Mouse (Mus musculus) ES-CJ7 (cell line): ENCODE data around the gene Zkscan16.
A peak's percentile ranks its signal among the peaks of the same experiment; 100 is the strongest.

Experiments
- DNase-seq: peaks from one replicate; pipeline ENCODE4 v3.0.0; 2011; ENCODE audit warnings: low read depth, low spot score

Gene Zkscan16

GRCm38 (mm10) chr4:58941638-58942037 is 1.8 kb upstream of the Zkscan16 start:
- DNase-seq, result no peak

- no peak for DNase-seq
Measured at GRCm38 (mm10) chr4:58942942-58943341, 486 bp upstream of the Zkscan16 start.

DNA sequence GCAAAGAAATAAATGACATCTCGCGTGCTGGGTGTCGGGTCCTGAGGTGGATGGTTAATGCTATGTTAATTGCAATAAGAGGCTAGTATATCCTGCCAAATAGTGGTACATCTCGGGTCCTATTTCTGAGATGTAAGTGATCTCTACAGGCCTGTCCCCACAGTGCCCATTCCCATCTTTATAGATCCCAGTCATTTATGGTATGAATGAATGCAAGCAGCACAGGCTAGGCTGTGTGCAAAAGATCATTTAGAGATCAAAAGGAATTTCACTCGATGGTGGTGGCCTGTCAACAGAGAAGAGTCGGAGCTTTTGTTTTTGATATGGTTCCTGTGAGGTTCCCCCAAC is 752 bp downstream of the Zkscan16 start:
- DNase-seq, result no peak

DNA sequence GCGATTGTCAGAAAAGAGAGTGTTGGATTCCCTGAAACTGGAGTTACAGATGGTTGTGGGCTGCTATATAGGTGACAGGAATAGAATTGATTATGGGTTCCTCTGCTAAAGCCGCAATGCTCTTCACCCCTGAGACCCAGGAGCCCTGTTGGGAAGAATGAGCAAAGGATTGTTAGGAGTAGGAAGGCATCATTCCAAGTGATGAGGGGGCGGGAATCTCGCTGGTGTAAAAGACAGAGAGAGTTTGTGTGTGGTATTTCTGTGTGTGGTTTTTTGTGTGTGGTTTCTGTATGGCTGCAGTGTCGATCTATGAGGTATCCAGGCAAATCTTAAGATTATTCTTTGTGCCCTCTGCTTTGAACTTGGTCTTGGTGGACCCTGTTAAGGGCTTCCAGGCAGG is 1.3 kb downstream of the Zkscan16 start:
- no peak for DNase-seq

DNA sequence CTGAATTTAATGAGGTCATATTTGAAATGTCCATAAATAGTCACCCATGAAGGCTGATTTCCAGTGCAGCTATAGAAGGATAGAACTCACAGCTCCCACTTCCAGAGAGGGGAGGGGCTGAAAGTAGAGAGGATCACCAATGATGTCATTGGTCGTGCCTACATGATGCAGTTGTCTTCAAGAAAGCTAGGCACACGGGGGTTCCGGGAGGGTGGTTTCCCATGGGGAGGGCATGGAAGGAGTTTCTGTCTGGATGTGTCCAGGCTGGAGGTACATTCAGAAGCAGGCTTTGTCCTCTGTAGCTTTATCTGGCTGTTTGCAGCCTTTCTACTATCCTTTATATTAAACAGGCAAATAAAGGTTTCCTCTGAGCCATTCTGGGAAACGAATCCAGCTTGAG is 5.0 kb downstream of the Zkscan16 start:
- no peak for DNase-seq

- DNase-seq, result no peak
Measured at GRCm38 (mm10) chr4:58952630-58953029, 9.2 kb downstream of the Zkscan16 start.

- DNase-seq, result no peak
Measured at GRCm38 (mm10) chr4:58961719-58962118, 18.3 kb downstream of the Zkscan16 start.

- no peak for DNase-seq
Measured at GRCm38 (mm10) chr4:58963271-58963670, 19.8 kb downstream of the Zkscan16 start.

- DNase-seq, result no peak
Measured at GRCm38 (mm10) chr4:58965136-58965535, 21.7 kb downstream of the Zkscan16 start.

DNA sequence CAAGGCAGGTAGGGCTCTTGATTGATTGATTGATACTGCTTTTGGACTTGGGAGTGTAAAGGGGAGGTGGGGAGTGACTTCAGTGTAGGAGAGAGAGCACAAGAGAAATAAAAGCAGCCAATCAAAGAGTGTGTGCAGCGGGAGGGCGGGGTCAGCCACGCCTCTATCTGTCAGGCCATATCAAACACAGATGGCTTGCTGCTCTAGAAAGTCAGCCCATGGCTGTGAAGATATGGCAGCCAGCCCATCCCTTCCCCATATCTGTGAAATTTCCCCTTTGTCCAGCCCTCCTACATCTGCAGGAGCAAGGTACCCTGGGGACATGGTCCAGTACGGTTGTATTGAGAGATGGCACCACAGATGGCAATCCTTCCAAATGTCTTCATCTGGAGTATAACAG is 27.2 kb downstream of the Zkscan16 start:
- no peak for DNase-seq

DNA sequence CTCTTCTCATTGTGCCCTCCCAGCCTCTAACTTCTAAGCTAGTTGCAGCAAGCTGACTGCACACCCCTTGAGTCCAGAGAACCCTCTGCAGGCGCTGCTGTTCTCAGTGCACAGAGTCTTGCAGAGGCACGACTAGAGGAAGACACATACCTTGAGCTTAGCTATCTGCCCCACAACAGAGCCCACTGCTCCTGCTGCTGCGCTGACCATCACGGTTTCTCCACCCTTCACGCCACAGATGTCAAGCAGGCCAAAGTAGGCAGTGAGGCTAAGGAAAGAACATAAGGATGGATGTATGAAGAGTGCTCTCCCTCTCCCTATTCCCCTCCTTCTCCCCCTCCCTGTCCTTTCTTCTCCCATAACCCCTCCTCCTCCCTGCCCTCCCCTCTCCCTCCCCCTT is 32.3 kb downstream of the Zkscan16 start:
- DNase-seq, result no peak

GRCm38 (mm10) chr4:58981421-58981820 is 38.0 kb downstream of the Zkscan16 start:
- no peak for DNase-seq

GRCm38 (mm10) chr4:58982806-58983205 is 39.4 kb downstream of the Zkscan16 start:
- no peak for DNase-seq

GRCm38 (mm10) chr4:58985157-58985648 is 41.8 kb downstream of the Zkscan16 start:
- peak; percentile 89 for DNase-seq

DNA sequence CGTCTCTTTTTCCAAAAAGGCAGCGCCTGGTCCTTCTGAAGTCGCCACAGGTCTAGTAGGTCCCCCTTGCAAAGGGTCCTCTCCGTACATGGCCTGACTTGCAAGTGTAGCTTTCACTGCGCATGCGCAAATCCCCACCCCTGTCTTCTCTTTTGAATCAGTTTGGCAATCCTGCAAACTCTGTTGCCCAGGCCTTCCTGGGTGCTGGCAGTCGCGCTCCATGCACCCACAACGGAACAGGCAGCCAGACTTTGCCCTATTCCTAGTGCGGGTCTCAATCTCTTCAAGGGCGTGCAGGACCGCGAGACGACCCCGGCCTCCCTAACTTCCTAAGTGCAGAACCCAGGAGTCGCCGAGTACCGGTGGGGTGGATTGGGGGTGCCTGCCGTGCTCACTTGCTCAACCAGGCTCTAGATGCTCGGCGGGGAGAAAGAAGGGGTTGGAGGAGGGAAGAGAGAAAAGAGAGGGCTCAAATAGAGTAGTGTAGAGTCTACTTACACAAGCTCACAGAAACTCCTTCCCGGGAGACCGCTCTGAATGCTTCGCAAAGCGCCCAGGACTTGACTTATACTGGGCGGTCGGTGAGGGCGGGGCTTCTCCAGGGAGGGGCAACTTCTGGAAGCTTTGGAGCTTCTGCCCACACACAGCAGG is 43.2 kb downstream of the Zkscan16 start, which contains the start of gene Ptgr1:
Gene Ptgr1 (minus strand): TSS at position 580 of the 651 bp plus-strand sequence.
- DNase-seq, result peak; percentile 91

GRCm38 (mm10) chr4:58989303-58989898 is 46.0 kb downstream of the Zkscan16 start:
- DNase-seq, result no peak

- DNase-seq, result no peak
Measured at GRCm38 (mm10) chr4:58990609-58991434, 47.4 kb downstream of the Zkscan16 start.

DNA sequence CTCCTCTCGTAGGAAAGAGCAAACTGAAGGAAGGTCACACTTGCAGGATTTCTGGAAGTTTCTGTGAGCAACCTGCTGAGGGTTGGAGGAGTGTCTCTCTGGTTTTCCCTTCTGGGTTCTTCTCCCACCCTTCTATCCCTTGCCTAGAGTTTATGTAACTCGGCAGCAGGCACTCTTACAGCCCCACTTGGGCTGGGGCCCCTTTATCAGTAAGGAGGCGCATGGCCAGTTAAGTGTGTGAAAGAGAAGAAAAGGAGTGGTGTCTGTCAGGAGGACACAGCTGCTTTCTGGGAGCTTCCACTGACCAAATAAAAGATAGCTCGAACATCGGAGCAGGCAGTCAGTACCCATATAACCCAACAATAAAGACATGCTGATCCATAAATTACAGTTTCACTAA is 48.8 kb downstream of the Zkscan16 start:
- DNase-seq, result no peak

GRCm38 (mm10) chr4:58994762-58995161 is 51.3 kb downstream of the Zkscan16 start, which contains the start of gene Dnajc25:
TSS of gene Dnajc25 (plus strand) at chr4:58995062.
- peak; percentile 22 for DNase-seq

GRCm38 (mm10) chr4:58995251-58995693 is 51.8 kb downstream of the Zkscan16 start:
- DNase-seq, result peak; percentile 44

DNA sequence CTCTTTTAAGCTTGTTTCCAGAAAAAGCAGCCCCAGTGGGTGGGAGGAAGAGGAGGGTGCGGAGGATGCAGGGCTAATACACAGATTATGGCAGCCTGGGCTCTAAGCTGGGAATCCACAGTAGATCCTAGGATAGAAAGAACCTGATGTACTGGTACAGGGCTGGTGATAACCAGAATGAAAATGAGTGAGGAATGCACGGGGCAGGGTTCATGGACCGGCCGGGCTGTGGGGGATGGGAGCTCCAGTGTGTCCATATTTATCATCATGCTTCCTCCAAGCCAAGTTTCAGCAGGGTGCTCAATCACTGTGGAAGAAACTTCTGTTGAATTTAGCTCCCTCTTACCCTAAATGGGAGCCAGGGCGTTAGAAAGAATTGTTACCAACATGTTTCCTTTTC is 53.7 kb downstream of the Zkscan16 start:
- DNase-seq, result no peak

- DNase-seq, result no peak
Measured at GRCm38 (mm10) chr4:58998688-58999087, 55.3 kb downstream of the Zkscan16 start.
